Mouse (Mus musculus) lung, postnatal 0 days (tissue): ENCODE measurements at regions not wholly inside any gene's neighbourhood (a gene's known extent, or its start where the extent isn't known, plus 50 kb on each side); places are given as distances from the start of the nearest gene placed in this dataset.

Experiments used
- CTCF ChIP-seq: IDR thresholded peaks from 2 replicates; pipeline ENCODE4 v1.5.1; 2016; ENCODE audit warnings: antibody characterized with exemption, mild to moderate bottlenecking
- EP300 ChIP-seq: IDR thresholded peaks from 2 replicates; pipeline ENCODE4 v1.6.1; 2016; ENCODE audit warnings: antibody characterized with exemption, mild to moderate bottlenecking, control low read depth

GRCm38 (mm10) chr14:81013208-81013607 is 1029.3 kb downstream of the Olfm4 start:
- TF ChIP-seq CTCF (no peak), EP300 (no peak)
